Mouse (Mus musculus): Measurements from ENCODE around the gene Ints11.
A peak's percentile ranks its signal among the peaks of the same experiment; 100 is the strongest.

Ints11 gene

GRCm38 (mm10) chr4:155891551-155892001, 22.2 kb downstream of the Ints11 start, which contains the start of the genes Pusl1 and Acap3:
Gene Pusl1, minus strand, starts transcription at chr4:155891781.
Gene Acap3, plus strand, starts transcription at chr4:155891822.
- ATAC-seq (ENCODE audit: insufficient number of reproducible peaks, low FRiP score, low TSS enrichment) = peak; percentile 57; the same call in 1 of the 2 replicates

GRCm38 (mm10) chr4:155892017-155892416, 22.7 kb downstream of the Ints11 start:
- ATAC-seq (ENCODE audit: insufficient number of reproducible peaks, low FRiP score, low TSS enrichment) = peak; percentile 57; the same call in 1 of the 2 replicates

- ATAC-seq (ENCODE audit: insufficient number of reproducible peaks, low FRiP score, low TSS enrichment) = 0 out of 2 replicates have a peak, but pooled peaks have one; percentile 13
These were observed 23.3 kb downstream of the Ints11 start for GRCm38 (mm10) chr4:155892438-155893211.

DNA sequence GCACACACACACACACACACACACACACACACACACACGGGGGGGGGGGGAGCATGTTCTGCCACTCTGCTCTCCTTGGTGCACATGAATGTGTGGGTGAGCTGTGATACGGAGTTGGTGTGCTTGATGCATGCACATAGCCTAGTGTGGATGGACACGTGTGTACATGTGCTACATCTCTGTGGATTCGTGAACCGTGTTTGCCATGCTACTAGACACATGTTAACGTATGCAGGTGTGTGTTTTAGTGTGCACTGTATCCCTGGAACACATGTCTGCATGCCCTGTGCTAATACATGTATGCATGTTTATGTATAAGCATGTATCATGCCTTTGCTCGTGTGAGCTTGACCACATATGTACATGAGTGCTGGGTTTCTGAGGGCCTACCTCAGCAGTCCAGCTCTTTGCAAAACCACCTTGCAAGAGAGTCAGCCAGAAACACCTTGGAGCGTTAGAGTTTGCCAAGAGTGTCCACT, 23.9 kb downstream of the Ints11 start:
- no peak for ATAC-seq (ENCODE audit: insufficient number of reproducible peaks, low FRiP score, low TSS enrichment)

DNA sequence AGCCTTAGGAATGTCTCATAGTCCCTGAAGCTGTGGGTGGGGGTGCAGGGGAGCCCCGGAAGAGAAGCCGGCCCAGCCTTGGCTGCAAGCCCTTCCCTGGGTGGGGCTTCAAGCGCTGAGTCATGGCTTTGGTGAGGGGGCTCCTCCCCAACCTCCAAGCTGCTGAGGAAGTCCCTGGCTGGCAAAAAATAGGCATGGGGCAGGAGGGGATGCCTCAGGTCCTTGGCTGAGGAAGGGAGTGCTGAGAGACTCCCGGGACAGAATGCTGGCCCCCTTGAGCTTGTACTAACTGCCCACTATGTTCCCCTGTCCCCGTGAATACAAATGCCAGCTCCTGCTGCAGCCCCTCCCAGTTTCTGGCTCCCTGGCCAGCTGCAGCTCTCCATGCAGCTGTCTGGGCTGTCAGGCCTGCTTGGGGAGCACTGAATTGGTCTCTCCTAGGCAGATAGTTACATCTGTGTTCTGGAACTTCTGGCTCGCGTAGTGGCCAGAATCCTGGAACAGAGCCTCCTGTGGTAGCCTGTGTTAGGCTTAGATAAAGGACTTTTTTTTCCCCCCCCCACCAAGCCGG, 25.1 kb downstream of the Ints11 start:
- no peak for ATAC-seq (ENCODE audit: insufficient number of reproducible peaks, low FRiP score, low TSS enrichment)

GRCm38 (mm10) chr4:155895216-155895615, 25.9 kb downstream of the Ints11 start:
- ATAC-seq (ENCODE audit: insufficient number of reproducible peaks, low FRiP score, low TSS enrichment) = no peak

- ATAC-seq (ENCODE audit: insufficient number of reproducible peaks, low FRiP score, low TSS enrichment) = no peak
These were observed 26.5 kb downstream of the Ints11 start for GRCm38 (mm10) chr4:155895826-155896225.

DNA sequence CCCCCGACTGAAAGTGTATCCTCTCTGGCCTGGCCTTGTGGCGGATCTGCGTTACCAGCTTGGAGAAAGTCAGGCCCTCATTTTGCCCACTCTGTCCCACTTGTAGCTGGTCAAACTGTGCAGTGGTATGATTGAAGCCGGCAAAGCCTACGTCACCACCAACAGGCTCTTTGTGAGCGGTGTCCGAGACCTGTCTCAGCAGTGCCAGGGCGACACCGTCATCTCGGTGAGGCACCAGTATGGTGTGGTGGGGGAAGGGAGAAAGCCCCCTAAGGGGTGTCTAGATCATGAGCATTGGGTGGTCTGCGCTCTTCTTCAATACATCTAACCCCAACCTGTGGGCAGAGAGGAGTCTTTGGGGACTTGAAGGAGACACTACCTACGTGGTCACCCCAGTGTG, 27.1 kb downstream of the Ints11 start:
- no peak for ATAC-seq (ENCODE audit: insufficient number of reproducible peaks, low FRiP score, low TSS enrichment)

DNA sequence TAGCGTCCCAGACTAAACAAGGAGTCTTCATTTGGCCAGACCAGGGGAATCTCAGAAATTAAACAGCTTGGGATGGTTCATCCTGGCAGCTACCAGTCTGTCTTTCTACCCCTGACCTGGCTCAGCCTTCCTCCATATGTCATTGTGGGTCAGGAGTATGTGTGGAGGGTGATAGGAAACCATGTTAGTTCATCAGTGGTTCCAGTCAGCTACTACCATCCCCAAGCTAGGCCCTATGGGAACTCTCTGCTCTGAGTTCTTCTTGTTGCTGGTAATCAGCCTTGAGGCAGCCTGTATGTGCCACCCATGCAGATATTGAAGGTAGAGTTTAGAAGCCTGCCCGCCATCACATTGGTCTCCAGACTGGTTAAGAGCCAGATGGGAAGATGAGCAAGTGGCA, 29.0 kb downstream of the Ints11 start:
- no peak for ATAC-seq (ENCODE audit: insufficient number of reproducible peaks, low FRiP score, low TSS enrichment)

DNA sequence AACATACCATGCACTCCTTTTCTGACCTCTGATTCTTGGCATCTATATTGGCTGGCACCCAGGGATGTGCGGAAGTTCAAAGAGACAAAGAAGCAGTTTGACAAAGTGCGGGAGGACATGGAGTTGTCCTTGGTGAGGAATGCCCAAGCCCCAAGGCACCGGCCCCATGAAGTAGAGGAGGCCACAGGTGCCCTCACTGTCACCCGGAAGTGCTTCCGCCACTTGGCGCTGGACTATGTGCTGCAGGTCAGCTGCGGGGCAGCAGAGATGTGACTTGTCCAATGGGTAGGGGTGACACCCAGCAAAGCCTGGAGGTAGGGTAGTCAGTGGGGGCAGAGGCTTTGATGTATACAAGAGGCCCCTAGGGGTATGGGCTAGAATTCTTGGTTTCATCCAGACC, 30.0 kb downstream of the Ints11 start:
- no peak for ATAC-seq (ENCODE audit: insufficient number of reproducible peaks, low FRiP score, low TSS enrichment)

DNA sequence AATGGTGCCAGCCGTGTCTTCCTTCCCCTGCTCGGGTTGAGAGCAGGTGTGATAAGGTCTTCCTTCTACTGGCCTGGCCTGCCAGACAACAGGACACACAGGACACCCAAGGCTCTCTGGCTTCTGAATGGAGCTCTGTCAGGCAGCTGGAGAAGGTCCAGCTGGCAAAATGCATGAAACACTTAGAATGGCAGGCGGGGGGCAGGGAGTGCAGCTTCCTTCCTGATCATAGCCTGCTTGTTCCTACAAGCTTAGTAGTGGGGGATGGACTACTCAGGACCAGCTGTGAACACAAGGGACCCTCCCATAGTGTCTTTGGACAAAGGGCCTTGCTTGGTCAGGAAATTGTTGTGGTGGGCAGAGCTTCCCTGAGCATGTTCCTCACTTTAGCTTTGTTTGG, 31.9 kb downstream of the Ints11 start:
- no peak for ATAC-seq (ENCODE audit: insufficient number of reproducible peaks, low FRiP score, low TSS enrichment)

- ATAC-seq (ENCODE audit: insufficient number of reproducible peaks, low FRiP score, low TSS enrichment) = no peak
These were observed 33.9 kb downstream of the Ints11 start for GRCm38 (mm10) chr4:155903246-155903645.

DNA sequence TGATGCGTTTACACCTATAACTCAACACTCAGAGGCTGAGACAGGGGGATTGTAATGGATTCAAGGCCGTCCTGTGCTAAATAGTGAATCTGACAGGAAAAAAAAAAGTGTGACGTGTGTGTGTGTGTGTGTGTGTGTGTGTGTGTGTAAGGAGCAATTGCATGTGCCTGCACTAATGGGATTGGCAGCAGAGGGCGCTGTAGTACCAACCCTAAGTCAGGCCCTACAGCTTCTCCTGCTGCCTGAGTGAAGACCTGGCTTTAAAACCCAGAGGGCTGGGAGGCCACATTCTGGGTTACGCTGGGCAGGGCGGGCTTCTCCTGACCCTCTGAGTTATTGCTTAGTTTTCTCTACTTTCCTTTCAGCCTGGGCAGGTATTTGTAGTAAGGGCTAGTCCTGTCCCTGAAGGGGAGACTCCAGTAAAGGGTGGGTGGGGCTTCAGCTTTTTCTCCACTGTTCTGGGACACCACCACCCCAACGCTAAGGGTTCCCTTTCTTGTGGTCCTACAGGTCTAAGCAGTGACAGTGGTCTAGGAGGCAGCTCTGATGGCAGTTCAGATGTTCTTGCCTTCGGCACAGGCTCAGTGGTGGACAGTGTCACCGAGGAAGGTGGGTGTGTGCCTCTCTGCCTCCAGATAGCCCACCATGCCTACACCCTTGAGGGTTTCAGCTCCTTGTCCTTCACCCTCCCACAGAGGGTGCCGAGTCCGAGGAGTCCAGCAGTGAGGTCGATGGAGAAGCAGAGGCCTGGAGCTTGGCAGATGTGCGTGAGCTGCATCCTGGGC, 35.2 kb downstream of the Ints11 start:
- no peak for ATAC-seq (ENCODE audit: insufficient number of reproducible peaks, low FRiP score, low TSS enrichment)

- ATAC-seq (ENCODE audit: insufficient number of reproducible peaks, low FRiP score, low TSS enrichment) = no peak
These were observed 36.3 kb downstream of the Ints11 start for GRCm38 (mm10) chr4:155905634-155906033.

DNA sequence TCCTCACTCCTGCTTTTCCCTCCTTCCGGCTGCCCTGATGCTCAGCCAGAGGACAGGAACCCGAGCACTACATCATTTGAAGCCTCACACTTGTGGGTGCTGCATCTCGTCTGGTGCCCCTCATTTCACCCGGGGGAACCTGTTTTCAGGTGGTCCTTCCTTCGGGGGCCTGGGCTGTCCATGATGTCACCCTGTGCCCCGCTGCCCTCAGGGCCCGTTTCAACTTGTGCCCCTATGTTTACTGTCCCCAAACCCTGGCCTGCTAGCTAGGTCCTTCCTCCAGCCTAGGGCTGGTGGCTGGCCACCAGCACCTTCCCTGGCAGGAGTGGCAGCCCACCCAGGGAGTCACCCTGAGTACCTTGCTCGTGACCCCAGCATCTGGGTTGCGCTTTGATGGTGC, 36.8 kb downstream of the Ints11 start:
- ATAC-seq (ENCODE audit: insufficient number of reproducible peaks, low FRiP score, low TSS enrichment) = no peak

- ATAC-seq (ENCODE audit: insufficient number of reproducible peaks, low FRiP score, low TSS enrichment) = no peak
These were observed 37.7 kb downstream of the Ints11 start for GRCm38 (mm10) chr4:155907003-155907402.

DNA sequence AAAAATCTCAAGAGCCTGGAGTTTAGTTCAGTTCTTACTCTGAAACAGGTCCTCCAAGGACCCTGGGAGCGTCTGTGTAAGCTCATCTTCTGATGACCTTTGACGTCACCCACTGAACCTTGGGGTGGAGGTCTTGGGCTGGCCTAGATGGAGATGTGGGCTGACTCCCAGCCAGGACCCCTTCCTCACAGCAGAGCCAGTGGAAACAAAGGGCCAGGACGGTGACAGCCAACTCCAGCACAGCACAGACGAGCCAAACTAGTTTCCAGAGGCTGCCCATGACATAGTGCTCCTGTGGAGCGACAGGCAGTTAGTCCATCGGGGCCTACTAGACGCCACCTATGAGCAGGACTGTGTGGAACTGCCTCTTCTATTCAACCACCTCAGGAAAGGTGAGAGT, 38.9 kb downstream of the Ints11 start:
- no peak for ATAC-seq (ENCODE audit: insufficient number of reproducible peaks, low FRiP score, low TSS enrichment)

DNA sequence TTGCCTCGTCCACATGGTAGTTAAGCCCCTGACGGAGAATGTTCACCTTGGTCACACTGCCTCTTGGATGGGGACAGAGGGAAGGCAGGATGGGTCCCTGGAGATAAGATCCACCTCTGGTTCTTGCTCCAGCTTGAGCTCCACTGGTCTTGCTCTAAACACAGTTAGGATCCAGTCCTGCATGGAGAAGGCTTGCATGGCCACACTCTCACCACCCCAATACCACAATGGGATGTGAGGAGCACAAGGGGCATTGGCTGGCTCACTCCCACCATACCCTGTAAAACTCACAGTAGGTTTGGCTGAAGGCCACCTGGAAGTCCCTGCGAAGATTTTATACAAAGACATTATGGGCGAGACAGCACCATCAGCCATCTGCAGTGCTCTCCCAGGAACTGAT, 39.4 kb downstream of the Ints11 start:
- no peak for ATAC-seq (ENCODE audit: insufficient number of reproducible peaks, low FRiP score, low TSS enrichment)

GRCm38 (mm10) chr4:155932031-155932430, 62.7 kb downstream of the Ints11 start:
- ATAC-seq (ENCODE audit: insufficient number of reproducible peaks, low FRiP score, low TSS enrichment) = no peak
